Mouse (Mus musculus) G1E (cell line): ENCODE results near the gene Polm. TPM values are rescaled to one million over a fixed set of nuclear protein-coding genes. Genes with fewer than 3 reads are reported as not detected.

Experiments used
- ATAC-seq: 2 replicates; pipeline ENCODE4 v1.8.0; 2016; ENCODE audit warnings: mild to moderate bottlenecking; ENCODE audit not compliant: insufficient number of reproducible peaks, poor library complexity, low FRiP score, severe bottlenecking; ENCODE audit errors: extremely low read depth
- DNase-seq: peaks from one replicate; pipeline ENCODE4 v3.0.0; 2012; ENCODE audit warnings: low spot score
- H3K27me3 ChIP-seq: 2 replicates; pipeline ENCODE4 v1.6.1; 2012; ENCODE audit warnings: mild to moderate bottlenecking, low read length, inconsistent platforms; ENCODE audit not compliant: insufficient read depth
- H3K36me3 ChIP-seq: replicated peaks from 2 replicates; pipeline ENCODE3; 2012; ENCODE audit warnings: mild to moderate bottlenecking, inconsistent platforms
- H3K4me1 ChIP-seq: 2 replicates; pipeline ENCODE4 v1.6.1; 2012; ENCODE audit warnings: low read depth, low read length, inconsistent platforms, mixed read lengths; ENCODE audit not compliant: insufficient read depth
- H3K4me3 ChIP-seq: 2 replicates; pipeline ENCODE4 v1.5.1; 2012; ENCODE audit warnings: low read depth, mild to moderate bottlenecking, inconsistent platforms, low read length, moderate library complexity, mixed read lengths
- H3K9me3 ChIP-seq: replicated peaks from 2 replicates; pipeline ENCODE4 v1.6.1; 2012; ENCODE audit warnings: inconsistent platforms
- CTCF ChIP-seq: IDR thresholded peaks from 2 replicates; pipeline ENCODE4 v1.5.1; 2012; ENCODE audit warnings: low read depth, low read length, inconsistent platforms, mixed read lengths
- GATA1 ChIP-seq: IDR thresholded peaks from 2 replicates; pipeline ENCODE4 v1.6.1; 2012; ENCODE audit warnings: borderline replicate concordance, low read length, inconsistent platforms, mixed read lengths
- GATA2 ChIP-seq: IDR thresholded peaks from 2 replicates; pipeline ENCODE4 v1.6.1; 2012; ENCODE audit warnings: low read depth, low read length, inconsistent platforms, borderline replicate concordance
- POLR2AphosphoS5 ChIP-seq: IDR thresholded peaks from 2 replicates; pipeline ENCODE4 v1.6.1; 2012; ENCODE audit warnings: low read depth, low read length, inconsistent platforms; ENCODE audit not compliant: insufficient replicate concordance
- TAL1 ChIP-seq: conservative IDR thresholded peaks from 2 replicates; pipeline ENCODE4 v1.6.1; 2012; ENCODE audit warnings: low read depth, low read length, inconsistent platforms, mixed read lengths
- polyA plus RNA-seq: library from polyadenylated mRNA; stranded (reverse); fragments of >175 nt; gene quantifications from 2 replicates; pipeline ENCODE4 v1.2.3, GENCODE M21; 2012
- total RNA-seq, 2 experiments: library from RNA; stranded (forward) in 1 of 2; stranded (reverse) in 1 of 2; fragments of 200-1000 nt in 1 of 2; fragments of >200 nt in 1 of 2; fragmentation: Nextera tagmentation in 1 of 2; gene quantifications; 2 replicates each; pipeline ENCODE4 v1.2.3; 2014 to 2017

The Polm gene
- total and polyA plus RNA-seq, 3 experiments = 15.4 to 38.2 (median 32.1) TPM

- Histone ChIP-seq H3K9me3 (no peaks in the 10 kb centered on the region), H3K36me3 (peaks cover 40% of the 10 kb centered on the region), H3K27me3 (no peaks in the 10 kb centered on the region), H3K4me3 (peak within 1 kb of the TSS; percentile 90), H3K4me1 (peaks cover 41% of the 10 kb centered on the region)
- TF ChIP-seq GATA1 (no peak), GATA2 (no peak), TAL1 (no peak), POLR2AphosphoS5 (no peak), CTCF (no peak)
- DNase-seq (peak; percentile 99), ATAC-seq (peak; percentile 96)
These were observed 40.2 kb upstream of the Polm start, which contains the start of gene Pold2 for GRCm38 (mm10) chr11:5877921-5878526. Pold2 (minus strand) TSS chr11:5878292.

GRCm38 (mm10) chr11:5877421-5877820 lies 39.6 kb upstream of the Polm start:
- DNase-seq (peak; percentile 58), ATAC-seq (no peak)
- Histone ChIP-seq H3K4me1 (peaks cover 38% of the 10 kb centered on the region), H3K4me3 (peak overlapping the region; percentile 90), H3K36me3 (peaks cover 46% of the 10 kb centered on the region), H3K27me3 (no peaks in the 10 kb centered on the region), H3K9me3 (no peaks in the 10 kb centered on the region)
- TF ChIP-seq POLR2AphosphoS5 = no peak
- no peak for TF ChIP-seq GATA1
- no peak for TF ChIP-seq GATA2
- no peak for TF ChIP-seq TAL1
- TF ChIP-seq CTCF = no peak

GRCm38 (mm10) chr11:5873192-5873591 lies 35.4 kb upstream of the Polm start:
- peaks cover 25% of the 10 kb centered on the region for H3K4me1 ChIP-seq
- ATAC-seq (no peak), DNase-seq (no peak)
- no peak for TF ChIP-seq GATA1
- TF ChIP-seq POLR2AphosphoS5 = no peak
- TF ChIP-seq TAL1 = no peak
- TF ChIP-seq CTCF = no peak
- TF ChIP-seq GATA2 = no peak
- no peak overlapping the region for H3K4me3 ChIP-seq
- no peaks in the 10 kb centered on the region for H3K27me3 ChIP-seq
- H3K9me3 ChIP-seq = no peaks in the 10 kb centered on the region
- peaks cover 88% of the 10 kb centered on the region for H3K36me3 ChIP-seq

GRCm38 (mm10) chr11:5872707-5873106 lies 34.9 kb upstream of the Polm start:
- no peak for TF ChIP-seq TAL1
- TF ChIP-seq POLR2AphosphoS5 = no peak
- TF ChIP-seq GATA1 = no peak
- no peak for TF ChIP-seq GATA2
- no peak for TF ChIP-seq CTCF
- no peak for ATAC-seq
- Histone ChIP-seq H3K4me1 (peaks cover 25% of the 10 kb centered on the region), H3K4me3 (no peak overlapping the region), H3K9me3 (no peaks in the 10 kb centered on the region), H3K36me3 (peaks cover 88% of the 10 kb centered on the region), H3K27me3 (no peaks in the 10 kb centered on the region)
- DNase-seq = no peak

GRCm38 (mm10) chr11:5870069-5870468 lies 32.3 kb upstream of the Polm start:
- TF ChIP-seq POLR2AphosphoS5 (no peak), TAL1 (no peak), CTCF (no peak), GATA2 (no peak), GATA1 (no peak)
- Histone ChIP-seq H3K4me3 (no peak overlapping the region), H3K36me3 (peaks cover 71% of the 10 kb centered on the region), H3K4me1 (peaks cover 10% of the 10 kb centered on the region), H3K27me3 (peaks cover 8% of the 10 kb centered on the region; the same call in 1 of the 2 replicates), H3K9me3 (no peaks in the 10 kb centered on the region)
- DNase-seq (no peak), ATAC-seq (no peak)

- TF ChIP-seq POLR2AphosphoS5 = no peak
- TF ChIP-seq GATA2 = no peak
- TF ChIP-seq GATA1 = no peak
- TF ChIP-seq TAL1 = no peak
- TF ChIP-seq CTCF = no peak
- Histone ChIP-seq H3K4me1 (peaks cover 6% of the 10 kb centered on the region), H3K27me3 (peaks cover 13% of the 10 kb centered on the region; the same call in 1 of the 2 replicates), H3K9me3 (no peaks in the 10 kb centered on the region), H3K4me3 (no peak overlapping the region), H3K36me3 (peaks cover 64% of the 10 kb centered on the region)
- no peak for ATAC-seq
- no peak for DNase-seq
These were observed 31.5 kb upstream of the Polm start for GRCm38 (mm10) chr11:5869331-5869730.
